21 mouse cellular contexts compared by ENCODE assay signal in the genomic region with DNA sequence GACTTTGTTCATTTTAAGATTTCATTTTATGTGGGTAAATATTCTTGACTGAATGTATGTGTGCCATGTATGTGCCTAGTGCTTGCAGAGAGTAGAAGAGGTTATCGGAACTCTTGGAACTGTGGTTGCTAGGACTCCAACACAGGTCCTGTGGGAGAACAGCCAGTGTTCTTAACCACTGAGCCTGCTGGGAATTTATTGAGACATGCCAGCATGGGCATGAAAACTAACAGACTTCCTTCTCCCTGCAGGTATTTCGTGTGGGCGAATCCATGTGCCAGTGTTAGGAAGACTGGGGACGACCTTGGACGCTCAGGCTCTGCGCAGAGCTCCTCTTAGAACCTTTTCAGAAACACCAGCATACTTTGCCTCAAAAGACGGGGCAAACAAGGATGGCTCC. TPM values are rescaled to one million over a fixed set of nuclear protein-coding genes. Genes with fewer than 3 reads are reported as not detected.
DNase-seq lines count a peak whose midpoint lies in the region; ATAC-seq and TF ChIP-seq lines count a peak whose summit lies in the region.
"Had no signal": no experiment of that assay in that cellular context is flagged by ENCODE, and none has a peak within 500 bp of the region (broad histone marks: within the 10 kb centered on the region; RNA-seq: fewer than 3 reads in every experiment).

No protein-coding gene starts in this region.

- H3K4me1 ChIP-seq in heart, embryonic 12.5 days (replicated peaks): peaks cover 10% of the 10 kb centered on the region; the same call in 1 of the 2 replicates
- H3K4me1 ChIP-seq in liver, adult 2 months (ENCODE audit: control insufficient read depth, insufficient read depth, low read length): peaks cover 32% of the 10 kb centered on the region
- 0 out of 2 replicates have a peak, but pooled peaks cover 5% of the 10 kb centered on the region for H3K4me1 ChIP-seq in liver, embryonic 11.5 days (replicated peaks; ENCODE audit: control insufficient read depth, insufficient read depth, low read length)

- peaks cover 18% of the 10 kb centered on the region; the same call in 1 of the 2 replicates for H3K79me2 ChIP-seq in liver, adult 2 months (ENCODE audit: control insufficient read depth, insufficient read depth, low read length)

- H3K27me3 ChIP-seq in heart, embryonic 12.5 days (replicated peaks): no peaks in the 10 kb centered on the region
- no peaks in the 10 kb centered on the region for H3K27me3 ChIP-seq in liver, adult 2 months (ENCODE audit: control insufficient read depth, insufficient read depth, low read length)
- H3K27me3 ChIP-seq in liver, embryonic 11.5 days (replicated peaks; ENCODE audit: control insufficient read depth, insufficient read depth, low read length): no peaks in the 10 kb centered on the region
- H3K27me3 ChIP-seq: heart, embryonic 13.5 days; hindbrain, embryonic 12.5 days; hindbrain, embryonic 15.5 days had no signal

- ATAC-seq in heart, embryonic 12.5 days (ENCODE audit: insufficient number of reproducible peaks, low FRiP score): no peak
- ATAC-seq in liver, embryonic 11.5 days (replicated peaks; ENCODE audit: low FRiP score): no peak
- ATAC-seq: activated CD4-positive, CD25-positive, alpha-beta regulatory T cell, adult 4 months; forebrain, embryonic 14.5 days; forebrain, postnatal 0 days; intestine, postnatal 0 days had no signal

- no peak overlapping the region for H3K4me2 ChIP-seq in heart, embryonic 12.5 days
- no peak overlapping the region for H3K4me2 ChIP-seq in liver, embryonic 11.5 days
- H3K4me2 ChIP-seq: heart, embryonic 13.5 days; hindbrain, embryonic 12.5 days; hindbrain, embryonic 15.5 days had no signal

- no peak overlapping the region for H3K9ac ChIP-seq in heart, embryonic 12.5 days
- H3K9ac ChIP-seq in liver, adult 2 months (ENCODE audit: low read depth, low read length): no peak overlapping the region
- H3K9ac ChIP-seq in liver, embryonic 11.5 days (ENCODE audit: low read depth, low read length): no peak overlapping the region
- H3K9ac ChIP-seq: forebrain, postnatal 0 days; hindbrain, embryonic 12.5 days; hindbrain, embryonic 15.5 days had no signal

- WGBS in heart, embryonic 12.5 days: 91% methylated on average over 7 of the region's 7 CpGs
- 65% methylated on average over 7 of the region's 7 CpGs for WGBS in liver, adult 2 months
- 91% methylated on average over 7 of the region's 7 CpGs for WGBS in liver, embryonic 11.5 days

- no peak for TF ChIP-seq POLR2A in liver, adult 2 months (IDR thresholded peaks at IDR 0.05; ENCODE audit: extremely low read depth, insufficient read depth, low read length)

- H3K36me3 ChIP-seq in heart, embryonic 12.5 days: peaks cover 47% of the 10 kb centered on the region
- peaks cover 36% of the 10 kb centered on the region for H3K36me3 ChIP-seq in liver, adult 2 months (ENCODE audit: control insufficient read depth, insufficient read depth, low read length)
- H3K36me3 ChIP-seq in liver, embryonic 11.5 days (ENCODE audit: control insufficient read depth, insufficient read depth, low read length): peaks cover 19% of the 10 kb centered on the region; the same call in 1 of the 2 replicates

- TF ChIP-seq CTCF in liver, adult 2 months (IDR thresholded peaks at IDR 0.05; ENCODE audit: low read depth, low read length): no peak

- no peak overlapping the region for H3K4me3 ChIP-seq in heart, embryonic 12.5 days
- H3K4me3 ChIP-seq in liver, adult 2 months (ENCODE audit: insufficient read depth, low read depth, low read length): no peak overlapping the region
- no peak overlapping the region for H3K4me3 ChIP-seq in liver, embryonic 11.5 days (ENCODE audit: low read depth, low read length)
- H3K4me3 ChIP-seq: heart, embryonic 13.5 days; hindbrain, embryonic 12.5 days; hindbrain, embryonic 15.5 days had no signal

- H3K9me3 ChIP-seq in heart, embryonic 12.5 days (replicated peaks): no peaks in the 10 kb centered on the region
- H3K9me3 ChIP-seq in liver, embryonic 11.5 days (ENCODE audit: control insufficient read depth, low read length): no peaks in the 10 kb centered on the region
- H3K9me3 ChIP-seq: heart, embryonic 13.5 days; hindbrain, embryonic 12.5 days; hindbrain, embryonic 15.5 days had no signal

- H3K27ac ChIP-seq in heart, embryonic 12.5 days (ENCODE audit: poor library complexity, severe bottlenecking): no peak overlapping the region
- H3K27ac ChIP-seq in liver, adult 2 months (replicated peaks; ENCODE audit: insufficient read depth, low read depth, low read length): no peak overlapping the region
- no peak overlapping the region for H3K27ac ChIP-seq in liver, embryonic 11.5 days (ENCODE audit: low read depth, low read length)
- H3K27ac ChIP-seq: heart, embryonic 13.5 days; hindbrain, embryonic 12.5 days; hindbrain, embryonic 15.5 days had no signal

- peak; percentile 40 for DNase-seq in adrenal gland, postnatal 10 days
- no peak for DNase-seq in adrenal gland, postnatal 36 days
- DNase-seq in heart, adult 11 months: peak; percentile 85
- peak; percentile 49 for DNase-seq in liver, adult 2 months (ENCODE audit: extremely low read depth, low read depth, low spot score)
- DNase-seq in liver, embryonic 11.5 days (ENCODE audit: low spot score): no peak
- DNase-seq: adrenal gland, adult 8-10 months; cerebellum, adult 18-20 months; cerebellum, adult 9-10 months; cerebellum, postnatal 14 days; forebrain, postnatal 0 days; gastrocnemius, postnatal 10 days; gastrocnemius, postnatal 36 days had no signal

RNA-seq across cellular contexts. Expression of gene Clpx, which starts 5.6 kb away (rescaled TPM):
- total RNA-seq in adrenal gland, postnatal 10 days (2021): 100 to 1,000 TPM; 144 to 173 TPM
- 10 to 100 TPM; 65.6 to 75.8 TPM for total RNA-seq in adrenal gland, postnatal 36 days (2021)
- 44.6 and 45.2 TPM in 2 replicates for polyA plus RNA-seq in heart, embryonic 12.5 days (2016; fragmentation: Nextera tagmentation; extraction: Ambion mirVana)
- 54.0 and 56.1 TPM in 2 replicates for total RNA-seq in liver, adult 2 months (2014; rRNA removed)
- polyA plus RNA-seq in liver, adult 2 months (2012; rRNA removed): 39.2 and 62.4 TPM in 2 replicates
- polyA plus RNA-seq in liver, embryonic 11.5 days (2014; fragmentation: Nextera tagmentation; extraction: Ambion mirVana): 49.3 and 54.5 TPM in 2 replicates

RNA-seq across cellular contexts. Expression of gene Cilp, which starts 34.7 kb away (rescaled TPM):
- total RNA-seq in adrenal gland, postnatal 10 days (2021): 10 to 100 TPM in 1 of 2 experiments, 1 to 10 TPM in 1; 8.6 to 10.9 TPM
- total RNA-seq in adrenal gland, postnatal 36 days (2021): 1 to 10 TPM; 4.7 to 6.2 TPM
- 0.17 TPM in 1 of 2 replicates, not detected in the other for polyA plus RNA-seq in heart, embryonic 12.5 days (2016; fragmentation: Nextera tagmentation; extraction: Ambion mirVana)
- total RNA-seq in liver, adult 2 months (2014; rRNA removed): 0.18 and 0.20 TPM in 2 replicates
- polyA plus RNA-seq in liver, adult 2 months (2012; rRNA removed): 0.12 and 0.15 TPM in 2 replicates
- 0.07 and 0.12 TPM in 2 replicates for polyA plus RNA-seq in liver, embryonic 11.5 days (2014; fragmentation: Nextera tagmentation; extraction: Ambion mirVana)
- total RNA-seq: granulocyte monocyte progenitor cell, adult 5-6 weeks; hematopoietic stem cell, adult 5-6 weeks had no signal
- polyA plus RNA-seq: activated CD4-positive, CD25-positive, alpha-beta regulatory T cell, adult 4 months; heart, embryonic 13.5 days had no signal

RNA-seq across cellular contexts. Expression of gene Pdcd7, which starts 46.3 kb away (rescaled TPM):
- 10 to 100 TPM; 13.6 to 17.1 TPM for total RNA-seq in adrenal gland, postnatal 10 days (2021)
- total RNA-seq in adrenal gland, postnatal 36 days (2021): 10 to 100 TPM; 17.8 to 18.6 TPM
- polyA plus RNA-seq in heart, embryonic 12.5 days (2016; fragmentation: Nextera tagmentation; extraction: Ambion mirVana): 9.5 and 9.9 TPM in 2 replicates
- total RNA-seq in liver, adult 2 months (2014; rRNA removed): 3.6 and 5.6 TPM in 2 replicates
- 3.5 and 4.5 TPM in 2 replicates for polyA plus RNA-seq in liver, adult 2 months (2012; rRNA removed)
- polyA plus RNA-seq in liver, embryonic 11.5 days (2014; fragmentation: Nextera tagmentation; extraction: Ambion mirVana): 10.5 and 10.6 TPM in 2 replicates

Comparison
In these comparisons a context has a peak if more than half of its experiments do, and no peak if none do; other contexts are left out.
1. DNase-seq: peak in adrenal gland, postnatal 10 days (single experiment), heart, adult 11 months (single experiment) and liver, adult 2 months (single experiment); none in adrenal gland, postnatal 36 days (0 of 2) and liver, embryonic 11.5 days (single experiment).